Mouse (Mus musculus): ENCODE data around the gene Naif1. TPM values are rescaled to one million over a fixed set of nuclear protein-coding genes. Genes with fewer than 3 reads are reported as not detected.

The Naif1 gene
- polyA plus RNA-seq, 1 experiment from 2014 or later: 2.9 TPM

DNA sequence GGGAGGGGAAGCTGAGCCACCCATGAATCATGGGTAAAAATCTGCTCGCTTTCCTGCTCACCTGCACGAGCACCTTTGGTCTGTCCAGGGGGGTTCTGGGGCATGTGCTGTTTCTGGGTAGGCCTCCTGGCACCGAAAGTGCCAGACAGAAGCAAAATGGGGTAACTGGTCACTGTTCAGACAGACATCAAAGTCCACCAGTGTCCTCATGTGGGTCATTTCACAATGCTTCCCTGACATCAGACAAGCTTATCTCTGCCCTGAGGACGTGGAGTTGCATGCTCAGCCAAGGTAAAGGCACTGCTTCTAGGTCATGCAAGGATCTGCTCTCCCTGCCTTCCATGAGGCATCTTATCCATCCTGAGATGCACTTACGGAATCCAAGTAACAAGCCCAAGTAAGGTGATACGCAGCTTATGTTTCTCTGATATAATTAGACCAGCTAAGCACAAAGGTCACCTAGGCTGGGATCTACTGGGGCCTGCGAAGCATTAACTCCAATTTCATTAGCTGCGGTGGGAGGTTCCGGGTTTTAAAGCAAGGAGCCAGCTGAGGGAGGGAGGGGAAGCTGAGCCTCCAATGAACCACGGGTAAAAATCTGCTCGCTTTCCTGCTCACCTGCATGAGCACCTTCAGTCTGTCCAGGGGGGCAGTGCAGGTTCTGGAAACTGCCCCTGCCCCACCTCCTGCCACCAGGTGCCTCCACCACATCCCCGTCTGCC, 31.7 kb upstream of the Naif1 start:
- WGBS (ENCODE audit: insufficient replicate concordance): 79% methylated on average over 12 of the region's 12 CpGs
- Histone ChIP-seq H3K9ac (no peak overlapping the region), H3K27me3 (replicated peaks) (no peaks in the 10 kb centered on the region), H3K27ac (peak overlapping the region; percentile 48; the same call in 1 of the 2 replicates), H3K4me1 (peaks cover 21% of the 10 kb centered on the region), H3K36me3 (peaks cover 77% of the 10 kb centered on the region), H3K4me2 (no peak overlapping the region), H3K4me3 (no peak overlapping the region), H3K9me3 (replicated peaks) (no peaks in the 10 kb centered on the region)
- no peak for ATAC-seq

DNA sequence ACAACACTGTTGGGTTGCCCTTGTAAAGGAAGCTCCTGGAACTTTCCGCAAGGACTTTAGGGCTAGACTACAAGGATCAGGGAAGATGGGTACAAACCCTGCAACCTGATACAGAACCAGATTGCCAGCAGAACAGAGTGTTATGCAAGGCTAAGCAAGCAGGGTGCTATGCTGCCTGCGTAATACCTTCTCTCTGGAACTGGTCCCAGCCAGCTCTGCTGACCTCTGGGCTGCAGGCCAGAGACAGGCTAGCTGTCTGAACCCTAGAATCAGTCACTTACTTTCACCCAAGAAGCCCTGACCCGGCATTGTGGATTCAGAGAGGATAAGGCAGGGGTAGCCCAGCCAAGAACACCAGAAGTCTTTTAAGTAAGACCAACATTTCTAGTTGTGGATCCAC, 30.9 kb upstream of the Naif1 start:
- ATAC-seq: no peak
- Histone ChIP-seq H3K4me2 (no peak overlapping the region), H3K9ac (no peak overlapping the region), H3K27ac (peak overlapping the region; percentile 48; the same call in 1 of the 2 replicates), H3K4me1 (peaks cover 29% of the 10 kb centered on the region), H3K4me3 (no peak overlapping the region), H3K27me3 (replicated peaks) (no peaks in the 10 kb centered on the region), H3K9me3 (replicated peaks) (no peaks in the 10 kb centered on the region), H3K36me3 (peaks cover 70% of the 10 kb centered on the region)
- 78% methylated on average over 3 of the region's 3 CpGs for WGBS (ENCODE audit: insufficient replicate concordance)

DNA sequence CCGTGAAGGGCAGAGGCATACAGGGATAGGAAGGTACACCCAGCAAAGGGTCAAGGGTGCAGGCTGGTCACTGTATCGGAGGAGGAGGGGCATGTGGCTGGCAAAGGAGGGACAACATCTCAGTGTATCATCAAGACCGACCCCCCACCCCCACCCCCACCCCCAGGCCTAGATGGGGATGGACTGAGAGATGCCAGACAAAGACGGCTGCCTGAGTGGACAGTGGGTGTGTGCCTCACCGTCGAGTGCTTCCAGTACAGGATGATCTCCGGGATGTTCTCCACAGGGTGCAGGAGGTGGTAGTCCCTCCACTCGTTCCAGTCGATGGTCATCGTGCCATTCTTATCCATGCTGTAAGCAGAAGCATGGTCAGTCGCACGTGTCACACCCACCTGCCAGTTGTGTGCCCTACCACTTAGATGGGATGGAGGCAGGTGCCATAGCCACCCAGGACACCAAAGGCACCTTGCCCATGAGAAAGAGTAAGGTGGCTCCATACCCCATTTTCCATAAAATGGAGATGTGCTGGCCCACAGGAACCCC, 30.1 kb upstream of the Naif1 start:
- H3K4me2 ChIP-seq: no peak overlapping the region
- no peak for ATAC-seq
- H3K27me3 ChIP-seq (replicated peaks): no peaks in the 10 kb centered on the region
- H3K4me3 ChIP-seq: no peak overlapping the region
- peaks cover 36% of the 10 kb centered on the region for H3K4me1 ChIP-seq
- H3K9ac ChIP-seq: no peak overlapping the region
- peaks cover 62% of the 10 kb centered on the region for H3K36me3 ChIP-seq
- WGBS (ENCODE audit: insufficient replicate concordance): 81% methylated on average over 12 of the region's 12 CpGs
- H3K9me3 ChIP-seq (replicated peaks): no peaks in the 10 kb centered on the region
- no peak overlapping the region for H3K27ac ChIP-seq

DNA sequence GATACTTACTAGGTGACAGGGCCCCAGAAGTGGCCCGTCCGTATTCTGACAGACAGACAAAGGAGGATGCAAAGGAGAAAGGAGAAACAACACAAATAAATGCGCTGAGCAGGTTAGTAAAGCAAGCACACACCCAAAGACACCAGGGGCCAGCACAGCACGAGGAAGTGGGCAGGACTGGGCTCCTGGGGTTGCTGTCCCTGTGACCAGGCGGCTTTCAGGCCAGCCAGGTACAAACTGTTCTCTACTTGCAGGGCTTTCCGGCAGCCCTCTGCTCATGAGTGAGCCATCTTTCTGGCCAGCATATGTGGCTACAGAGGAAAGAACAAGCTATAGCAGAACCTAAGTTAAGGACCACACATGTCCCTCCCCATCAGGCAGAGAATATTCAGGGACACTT, 29.6 kb upstream of the Naif1 start:
- Histone ChIP-seq H3K27ac (no peak overlapping the region), H3K4me3 (no peak overlapping the region), H3K9me3 (replicated peaks) (no peaks in the 10 kb centered on the region), H3K4me2 (no peak overlapping the region), H3K27me3 (replicated peaks) (no peaks in the 10 kb centered on the region), H3K9ac (no peak overlapping the region), H3K4me1 (peaks cover 42% of the 10 kb centered on the region), H3K36me3 (peaks cover 57% of the 10 kb centered on the region)
- 76% methylated on average over 6 of the region's 6 CpGs for WGBS (ENCODE audit: insufficient replicate concordance)
- no peak for ATAC-seq

DNA sequence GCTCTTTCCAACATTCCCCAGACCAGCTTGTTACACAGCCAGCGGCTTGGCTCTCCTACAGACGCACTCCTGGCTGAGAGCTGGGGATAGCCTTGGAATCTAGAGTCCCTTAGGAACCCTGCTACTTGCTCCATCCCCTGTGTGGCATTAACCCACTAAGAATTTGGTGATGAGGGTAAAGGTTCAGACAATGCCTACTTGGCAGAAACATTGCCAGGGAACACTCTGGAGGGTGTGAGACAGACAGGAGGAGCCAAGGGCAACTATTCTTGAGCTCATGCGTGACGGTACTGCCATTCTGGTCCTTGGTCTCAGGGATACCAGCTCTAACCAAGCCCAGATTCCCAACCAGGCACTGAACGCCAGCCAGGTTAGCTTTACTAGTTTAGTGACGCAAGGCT, 28.4 kb upstream of the Naif1 start:
- H3K36me3 ChIP-seq: peaks cover 45% of the 10 kb centered on the region
- WGBS (ENCODE audit: insufficient replicate concordance): 85% methylated on average over 6 of the region's 6 CpGs
- H3K4me3 ChIP-seq: no peak overlapping the region
- H3K4me1 ChIP-seq: peaks cover 52% of the 10 kb centered on the region
- H3K4me2 ChIP-seq: no peak overlapping the region
- ATAC-seq: no peak
- H3K9ac ChIP-seq: no peak overlapping the region
- no peak overlapping the region for H3K27ac ChIP-seq
- H3K9me3 ChIP-seq (replicated peaks): no peaks in the 10 kb centered on the region
- no peaks in the 10 kb centered on the region for H3K27me3 ChIP-seq (replicated peaks)

DNA sequence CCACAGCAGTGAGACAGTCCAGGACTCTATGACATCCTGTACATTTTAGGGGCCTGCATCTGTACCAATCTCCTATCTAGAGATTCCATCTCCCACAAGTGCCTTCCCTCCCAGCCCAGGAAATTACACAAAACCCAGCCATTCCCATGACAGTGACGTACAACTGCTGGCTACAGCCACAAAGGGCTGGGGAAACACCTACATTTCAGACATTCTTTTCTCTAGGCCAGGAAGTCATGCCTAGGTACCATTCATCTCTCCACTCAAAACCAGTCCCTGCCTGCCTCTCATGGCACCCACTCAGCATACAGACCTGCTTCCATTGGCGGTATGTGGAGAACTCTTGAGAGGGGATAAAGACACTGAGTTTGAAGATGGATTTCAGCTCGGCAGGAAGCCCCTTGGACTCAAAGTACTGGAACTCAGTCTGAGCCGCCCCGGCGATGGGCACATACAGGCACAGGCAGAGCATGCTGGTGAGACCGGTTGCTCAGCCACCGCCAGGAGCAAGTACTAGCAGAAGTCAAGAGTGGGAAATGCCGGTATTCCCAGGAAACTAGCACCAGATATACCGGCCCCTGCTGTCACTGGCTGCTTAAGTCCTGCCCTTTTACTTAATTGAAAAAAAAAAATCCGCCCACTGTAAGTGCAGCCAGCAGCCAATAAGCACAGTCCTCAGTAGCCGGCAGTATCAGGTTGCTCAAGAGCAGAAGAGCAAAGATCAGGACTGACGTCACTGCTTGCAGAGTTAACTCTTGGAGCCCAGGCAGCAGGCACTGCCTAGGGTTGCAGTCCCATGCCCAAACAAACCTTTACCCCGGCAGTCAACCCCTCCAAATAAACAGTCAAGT, 26.6 kb upstream of the Naif1 start:
- peak overlapping the region; percentile 74 for H3K27ac ChIP-seq
- peak overlapping the region; percentile 44 for H3K4me3 ChIP-seq
- WGBS (ENCODE audit: insufficient replicate concordance): 16% methylated on average over 14 of the region's 14 CpGs
- H3K9ac ChIP-seq: peak overlapping the region; percentile 31; the same call in 1 of the 2 replicates
- no peaks in the 10 kb centered on the region for H3K27me3 ChIP-seq (replicated peaks)
- peak overlapping the region; percentile 70 for H3K4me2 ChIP-seq
- no peaks in the 10 kb centered on the region for H3K9me3 ChIP-seq (replicated peaks)
- peak; percentile 85 for ATAC-seq
- peaks cover 28% of the 10 kb centered on the region for H3K36me3 ChIP-seq
- peaks cover 68% of the 10 kb centered on the region for H3K4me1 ChIP-seq

DNA sequence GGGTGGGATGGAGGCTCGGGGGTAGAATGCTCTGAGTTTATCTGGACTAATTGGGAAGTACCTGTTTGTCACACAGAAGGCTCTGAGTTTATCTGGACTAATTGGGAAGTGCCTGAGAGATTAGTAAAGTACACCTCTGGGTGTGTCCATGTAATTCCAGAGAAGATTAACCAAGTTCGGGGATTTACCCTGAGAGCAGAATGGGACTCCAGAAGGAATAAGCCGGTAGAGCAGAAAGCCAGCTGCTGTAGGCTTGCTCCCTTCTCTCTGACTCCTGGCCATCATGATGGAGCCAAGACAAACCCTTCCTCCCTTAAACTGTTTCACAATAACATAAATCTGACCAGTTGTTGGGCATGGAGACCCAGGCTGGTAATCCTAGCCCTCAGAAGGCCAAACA, 25.5 kb upstream of the Naif1 start:
- no peak overlapping the region for H3K4me3 ChIP-seq
- H3K9me3 ChIP-seq (replicated peaks): no peaks in the 10 kb centered on the region
- H3K4me1 ChIP-seq: peaks cover 79% of the 10 kb centered on the region
- H3K4me2 ChIP-seq: no peak overlapping the region
- H3K36me3 ChIP-seq: peaks cover 17% of the 10 kb centered on the region
- ATAC-seq: no peak
- WGBS (ENCODE audit: insufficient replicate concordance): 51% methylated on average over 3 of the region's 3 CpGs
- H3K27ac ChIP-seq: peak overlapping the region; percentile 74
- no peaks in the 10 kb centered on the region for H3K27me3 ChIP-seq (replicated peaks)
- no peak overlapping the region for H3K9ac ChIP-seq

DNA sequence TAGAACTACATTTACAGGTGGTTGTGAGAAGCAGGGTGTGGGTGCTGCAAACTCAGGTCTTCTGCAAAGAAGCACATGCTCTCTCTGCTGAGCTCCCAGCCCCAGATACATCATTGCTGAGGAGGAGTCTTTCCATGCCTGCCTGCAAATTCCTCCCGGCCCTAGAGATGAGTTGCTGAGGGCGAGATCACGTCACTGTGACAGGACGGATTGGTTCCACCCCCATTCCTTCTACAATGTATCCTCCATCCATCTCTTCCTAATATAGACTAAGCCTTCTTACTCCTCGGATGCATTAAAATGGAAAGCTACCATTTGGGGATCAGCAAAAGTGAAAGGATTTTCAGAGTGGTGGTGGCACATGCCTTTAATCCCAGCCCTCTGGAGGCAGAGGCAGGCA, 24.7 kb upstream of the Naif1 start:
- Histone ChIP-seq H3K27ac (peak overlapping the region; percentile 74), H3K9me3 (replicated peaks) (no peaks in the 10 kb centered on the region), H3K9ac (no peak overlapping the region), H3K36me3 (peaks cover 10% of the 10 kb centered on the region), H3K4me2 (no peak overlapping the region), H3K4me3 (no peak overlapping the region), H3K27me3 (replicated peaks) (no peaks in the 10 kb centered on the region), H3K4me1 (peaks cover 82% of the 10 kb centered on the region)
- ATAC-seq: no peak
- 81% methylated on average over 5 of the region's 5 CpGs for WGBS (ENCODE audit: insufficient replicate concordance)

DNA sequence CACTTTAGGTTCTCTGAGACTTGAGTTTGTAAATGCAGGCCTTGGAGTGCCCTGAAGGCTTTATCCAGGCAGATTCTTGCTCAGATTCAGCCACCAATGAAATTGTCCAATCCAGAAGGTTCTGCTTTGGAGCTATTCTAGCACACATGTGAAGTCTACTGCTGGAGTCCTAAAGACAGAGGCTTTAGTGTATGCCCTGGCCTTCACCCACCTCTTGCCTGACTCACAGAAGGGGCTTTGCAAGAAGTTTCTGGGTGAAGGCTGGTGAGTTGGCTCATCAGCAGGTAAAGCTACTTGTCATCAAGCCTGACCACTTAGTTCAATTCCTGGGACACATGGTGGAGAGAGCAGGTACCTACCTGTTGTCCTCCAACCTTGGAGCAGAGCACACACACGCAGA, 24.1 kb upstream of the Naif1 start:
- Histone ChIP-seq H3K4me2 (no peak overlapping the region), H3K9me3 (replicated peaks) (no peaks in the 10 kb centered on the region), H3K27ac (no peak overlapping the region), H3K36me3 (peaks cover 4% of the 10 kb centered on the region; the same call in 1 of the 2 replicates), H3K9ac (no peak overlapping the region), H3K4me3 (no peak overlapping the region), H3K27me3 (replicated peaks) (no peaks in the 10 kb centered on the region), H3K4me1 (peaks cover 82% of the 10 kb centered on the region)
- 86% methylated on average over 1 of the region's 1 CpGs for WGBS (ENCODE audit: insufficient replicate concordance)
- ATAC-seq: no peak

DNA sequence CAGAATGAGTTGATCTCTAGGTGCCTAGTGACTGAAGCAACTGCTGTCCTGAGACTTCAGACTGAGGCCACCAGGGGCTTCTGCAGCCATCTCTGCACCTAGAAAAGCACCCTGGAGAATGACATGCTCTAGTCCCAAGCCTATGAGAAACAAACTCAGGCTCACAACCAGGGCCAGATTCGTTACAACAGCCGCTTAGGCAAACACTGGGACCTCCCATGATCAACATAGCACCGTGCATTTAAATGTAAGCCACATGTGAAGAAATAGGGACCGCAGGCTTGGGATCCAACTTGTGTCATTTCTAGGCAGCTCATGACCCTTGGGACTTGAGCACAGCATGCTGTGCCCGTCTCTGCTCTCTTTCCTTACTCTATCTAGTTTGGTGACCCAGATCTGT, 22.5 kb upstream of the Naif1 start:
- 75% methylated on average over 5 of the region's 5 CpGs for WGBS (ENCODE audit: insufficient replicate concordance)
- ATAC-seq: no peak
- Histone ChIP-seq H3K4me3 (no peak overlapping the region), H3K36me3 (0 out of 2 replicates have a peak, but pooled peaks cover 2% of the 10 kb centered on the region), H3K4me2 (no peak overlapping the region), H3K27me3 (replicated peaks) (no peaks in the 10 kb centered on the region), H3K4me1 (peaks cover 72% of the 10 kb centered on the region), H3K9ac (no peak overlapping the region), H3K9me3 (replicated peaks) (no peaks in the 10 kb centered on the region), H3K27ac (no peak overlapping the region)

DNA sequence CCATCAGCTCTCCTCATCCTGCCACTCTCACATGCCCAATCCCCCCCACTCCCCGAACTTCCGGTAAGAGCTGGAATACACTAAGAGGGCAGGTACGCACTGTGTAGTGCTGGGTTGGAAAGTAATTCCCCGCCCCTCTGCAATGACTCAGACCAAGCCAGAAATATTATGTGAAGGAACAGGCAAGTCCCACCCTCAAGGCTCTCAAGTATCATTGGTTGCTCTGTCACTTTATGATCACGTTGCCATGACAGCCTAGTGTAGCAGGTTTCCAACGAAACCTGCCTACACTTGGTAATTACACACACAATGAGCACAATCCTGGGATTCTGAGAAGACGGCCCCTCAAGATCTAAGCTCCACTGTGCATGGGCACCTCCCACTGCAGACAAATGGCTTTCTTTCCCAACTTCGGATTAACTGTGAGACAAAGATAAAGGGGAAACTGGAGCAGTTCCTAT, 22.0 kb upstream of the Naif1 start:
- H3K4me2 ChIP-seq: peak overlapping the region; percentile 4; the same call in 1 of the 2 replicates
- no peak overlapping the region for H3K27ac ChIP-seq
- H3K4me3 ChIP-seq: no peak overlapping the region
- WGBS (ENCODE audit: insufficient replicate concordance): 60% methylated on average over 8 of the region's 8 CpGs
- H3K9me3 ChIP-seq (replicated peaks): no peaks in the 10 kb centered on the region
- peak; percentile 23; the same call in 1 of the 2 replicates for ATAC-seq
- H3K27me3 ChIP-seq (replicated peaks): no peaks in the 10 kb centered on the region
- H3K9ac ChIP-seq: no peak overlapping the region
- H3K4me1 ChIP-seq: peaks cover 72% of the 10 kb centered on the region
- 0 out of 2 replicates have a peak, but pooled peaks cover 2% of the 10 kb centered on the region for H3K36me3 ChIP-seq
